Mouse (Mus musculus) myocyte (in vitro differentiated cells): ENCODE measurements around the gene Rnaseh2c. TPM values are rescaled to one million over a fixed set of nuclear protein-coding genes. Genes with fewer than 3 reads are reported as not detected.

Source experiments
- H3K27me3 ChIP-seq: one replicate; pipeline ENCODE4 v1.6.1; 2011; ENCODE audit not compliant: control insufficient read depth, insufficient read depth, insufficient read length
- H3K36me3 ChIP-seq: one replicate; pipeline ENCODE4 v1.6.1; 2011; ENCODE audit not compliant: control insufficient read depth, insufficient read depth
- H3K4me2 ChIP-seq: one replicate; pipeline ENCODE4 v1.6.1; 2011; ENCODE audit warnings: low read depth, control low read depth
- H3K4me3 ChIP-seq: one replicate; pipeline ENCODE4 v1.5.1; 2011; ENCODE audit warnings: mild to moderate bottlenecking, control low read depth, moderate library complexity
- H3K79me2 ChIP-seq: one replicate; pipeline ENCODE4 v1.6.1; 2011; ENCODE audit not compliant: control insufficient read depth, insufficient read depth
- H3ac ChIP-seq: one replicate; pipeline ENCODE4 v1.6.1; 2011; ENCODE audit not compliant: control insufficient read depth, insufficient read length
- CEBPB ChIP-seq: IDR thresholded peaks from 2 replicates; pipeline ENCODE4 v1.6.1; 2011; ENCODE audit warnings: mild to moderate bottlenecking, moderate library complexity; ENCODE audit not compliant: poor library complexity, insufficient read depth, severe bottlenecking
- E2F4 ChIP-seq: IDR thresholded peaks from one replicate; pipeline ENCODE4 v1.6.1; 2011; ENCODE audit warnings: mild to moderate bottlenecking, control low read depth, moderate library complexity; ENCODE audit not compliant: insufficient read depth
- MAX ChIP-seq: IDR thresholded peaks from one replicate; pipeline ENCODE4 v1.6.1; 2011; ENCODE audit warnings: low read depth, mild to moderate bottlenecking, control low read depth
- MYOD1 ChIP-seq, 3 experiments: IDR thresholded peaks; one replicate each; pipeline ENCODE4 v1.6.1; 2011; ENCODE audit warnings: control low read depth in 2 of 3, low read depth in 2 of 3, mild to moderate bottlenecking in 2 of 3, moderate library complexity in 1 of 3; ENCODE audit not compliant: insufficient read length in 2 of 3, control insufficient read depth in 1 of 3
- MYOG ChIP-seq, 3 experiments: IDR thresholded peaks; one replicate each; pipeline ENCODE4 v1.6.1; 2011; ENCODE audit warnings: control low read depth in 2 of 3, low read depth in 2 of 3, mild to moderate bottlenecking in 2 of 3; ENCODE audit not compliant: insufficient read length in 2 of 3, control insufficient read depth in 1 of 3, insufficient read depth in 1 of 3
- POLR2A ChIP-seq: IDR thresholded peaks from one replicate; pipeline ENCODE4 v1.6.1; 2011; ENCODE audit warnings: low read depth, mild to moderate bottlenecking, control low read depth, moderate library complexity; ENCODE audit not compliant: insufficient read length
- POLR2AphosphoS2 ChIP-seq: IDR thresholded peaks from one replicate; pipeline ENCODE4 v1.6.1; 2011; ENCODE audit warnings: low read depth, control low read depth; ENCODE audit not compliant: insufficient read length
- REST ChIP-seq: IDR thresholded peaks from one replicate; pipeline ENCODE4 v1.6.1; 2011; ENCODE audit warnings: mild to moderate bottlenecking, control low read depth, moderate library complexity; ENCODE audit not compliant: insufficient read depth, insufficient read length
- SRF ChIP-seq: IDR thresholded peaks from one replicate; pipeline ENCODE4 v1.6.1; 2011; ENCODE audit warnings: low read depth; ENCODE audit not compliant: control insufficient read depth, insufficient read length
- TCF12 ChIP-seq: IDR thresholded peaks from one replicate; pipeline ENCODE4 v1.6.1; 2011; ENCODE audit warnings: mild to moderate bottlenecking, control low read depth; ENCODE audit not compliant: poor library complexity, insufficient read depth, severe bottlenecking
- TCF3 ChIP-seq: IDR thresholded peaks from one replicate; pipeline ENCODE4 v1.6.1; 2011; ENCODE audit warnings: low read depth, control low read depth; ENCODE audit not compliant: insufficient read length
- USF1 ChIP-seq: IDR thresholded peaks from one replicate; pipeline ENCODE4 v1.6.1; 2011; ENCODE audit warnings: low read depth, mild to moderate bottlenecking, control low read depth, moderate library complexity
- polyA plus RNA-seq: library from polyadenylated mRNA; unstranded; fragments of >200 nt; fragmentation: generic; extraction: Trizol; gene quantifications from one replicate; pipeline ENCODE4 v1.2.1, GENCODE M21; 2012; ENCODE audit warnings: missing spikeins

Gene Rnaseh2c
- polyA plus RNA-seq, 1 experiment = 31.9 TPM

DNA sequence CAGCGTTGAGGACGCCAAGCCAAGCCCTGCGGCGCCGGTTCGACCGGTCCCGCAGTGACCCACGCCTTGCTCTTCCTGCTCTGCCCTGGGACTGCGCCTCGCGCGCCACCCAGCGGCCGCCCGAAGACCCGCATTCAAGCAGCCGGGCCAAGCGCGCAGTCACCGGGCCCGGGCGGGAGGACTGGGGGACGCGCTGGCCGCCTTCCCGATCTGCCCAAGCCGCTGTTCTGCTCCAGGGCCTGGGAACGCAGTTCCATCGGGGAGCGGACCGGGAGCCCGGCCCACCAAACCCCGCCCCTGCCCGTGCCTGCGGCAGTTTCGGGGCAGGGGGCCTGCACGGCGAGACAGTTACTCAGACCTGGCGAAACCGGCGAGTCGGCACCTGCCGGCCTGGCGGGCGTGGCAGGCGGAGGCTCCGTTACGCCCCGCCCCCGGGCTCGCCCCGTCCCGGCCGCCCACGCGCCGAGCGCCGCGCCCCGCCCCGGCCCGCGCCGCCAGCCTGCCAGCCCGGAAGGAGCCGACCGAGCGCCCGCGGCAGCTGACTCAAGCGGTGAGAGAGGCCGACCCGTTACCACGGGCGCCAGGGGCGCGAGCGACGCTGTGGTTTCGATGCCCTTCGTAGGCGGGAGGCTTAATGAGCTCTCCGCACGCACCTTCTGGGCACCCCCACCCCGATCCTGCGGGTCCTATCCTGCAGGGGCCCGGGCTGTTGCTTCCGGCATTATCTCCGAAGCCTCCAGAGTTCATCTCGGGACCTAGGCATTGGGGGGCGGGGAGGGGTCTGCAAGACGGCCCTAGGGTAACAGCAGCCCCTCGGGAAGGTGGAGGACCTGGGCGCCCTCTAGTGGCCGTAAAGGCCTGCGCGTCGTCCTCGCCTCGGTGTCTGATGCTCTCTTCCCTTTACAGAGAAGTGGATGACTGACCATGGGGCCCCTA, 33.9 kb upstream of the Rnaseh2c start, which contains the start of gene Ap5b1:
TSS of gene Ap5b1 (plus strand) at position 492 of the 936 bp plus-strand sequence.
- Histone ChIP-seq H3ac (peak within 1 kb of the TSS; percentile 26), H3K4me3 (peak within 1 kb of the TSS; percentile 38), H3K36me3 (no peaks in the 10 kb centered on the region), H3K79me2 (no peaks in the 10 kb centered on the region), H3K27me3 (no peaks in the 10 kb centered on the region), H3K4me2 (peak within 1 kb of the TSS; percentile 99)
- TF ChIP-seq POLR2AphosphoS2 (peak; percentile 69), REST (no peak), E2F4 (no peak), MYOD1 (IDR thresholded peaks at IDR 0.05; ENCODE audit: control insufficient read depth in 1 of 3, insufficient read length in 2 of 3, low read depth in 2 of 3) (peak in 1 of 3 experiments; percentile 59), POLR2A (peak; percentile 89), CEBPB (no peak), USF1 (no peak), TCF3 (no peak), MAX (no peak), MYOG (IDR thresholded peaks at IDR 0.05; ENCODE audit: control insufficient read depth in 1 of 3, insufficient read depth in 1 of 3, insufficient read length in 2 of 3, low read depth in 2 of 3) (peak in 2 of 3 experiments; percentile 24 to 72), TCF12 (no peak), SRF (peak; percentile 35)

DNA sequence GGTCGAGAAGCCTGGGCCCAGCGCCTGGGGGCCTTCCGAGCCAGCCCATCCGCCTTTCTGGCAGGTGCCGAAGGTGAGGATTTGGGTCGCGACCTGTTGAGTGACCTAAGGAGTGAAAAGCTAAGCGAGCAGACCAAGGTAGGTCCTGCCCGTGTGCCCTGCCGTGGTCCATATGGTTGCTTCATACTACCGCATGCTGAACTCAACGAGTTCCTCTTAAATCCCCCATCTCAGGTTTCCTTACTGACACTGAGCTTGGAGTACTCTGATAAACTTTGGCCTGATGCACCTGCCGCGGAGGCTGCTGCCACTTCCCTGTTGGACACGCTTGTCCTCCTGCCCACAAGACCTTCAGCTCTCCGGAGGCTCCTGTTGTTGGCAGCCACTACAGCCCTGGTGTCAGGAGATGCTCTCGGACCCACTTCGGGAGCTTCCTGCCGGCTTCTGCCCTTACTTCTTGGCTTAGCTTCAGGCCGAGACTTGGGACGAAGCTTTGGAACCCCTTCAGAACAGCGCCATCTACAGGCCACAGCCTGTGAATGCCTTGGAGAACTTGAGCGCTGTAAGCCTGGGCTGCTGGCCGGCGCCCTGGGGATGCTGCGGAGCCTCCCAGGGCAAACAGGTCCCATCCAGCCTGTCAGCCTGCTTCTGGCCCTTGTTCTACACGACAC, 33.1 kb upstream of the Rnaseh2c start:
- no peaks in the 10 kb centered on the region for H3K27me3 ChIP-seq
- no peaks in the 10 kb centered on the region for H3K36me3 ChIP-seq
- TF ChIP-seq TCF3 (no peak), MYOG (IDR thresholded peaks at IDR 0.05; ENCODE audit: control insufficient read depth in 1 of 3, insufficient read depth in 1 of 3, insufficient read length in 2 of 3, low read depth in 2 of 3) (peak in 1 of 3 experiments; percentile 7), POLR2AphosphoS2 (no peak), CEBPB (no peak)

DNA sequence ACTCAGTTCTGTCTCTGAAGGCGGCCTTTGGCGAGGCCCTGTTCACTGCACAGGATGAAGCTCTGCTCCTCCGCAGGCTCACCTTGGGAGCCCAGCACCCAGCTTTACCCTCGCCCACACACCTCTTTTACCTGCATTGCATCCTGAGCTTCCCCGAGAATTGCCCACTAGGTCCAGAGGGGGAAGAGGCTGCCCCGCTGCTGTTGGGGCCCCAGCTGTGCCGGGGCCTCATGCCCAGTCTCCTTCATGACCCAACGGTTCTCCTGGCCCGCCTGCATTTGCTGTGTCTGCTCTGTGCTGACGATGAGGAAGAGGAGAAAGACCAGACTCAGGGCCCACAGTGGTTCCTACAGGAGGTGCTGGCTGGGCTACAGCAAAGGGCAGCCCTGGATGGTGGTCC, 32.2 kb upstream of the Rnaseh2c start:
- no peak overlapping the region for H3ac ChIP-seq
- no peak overlapping the region for H3K4me3 ChIP-seq
- H3K36me3 ChIP-seq = no peaks in the 10 kb centered on the region
- no peaks in the 10 kb centered on the region for H3K27me3 ChIP-seq
- H3K4me2 ChIP-seq = no peak overlapping the region
- no peaks in the 10 kb centered on the region for H3K79me2 ChIP-seq
- TF ChIP-seq CEBPB (no peak), REST (no peak), E2F4 (no peak), TCF3 (no peak), POLR2A (no peak), POLR2AphosphoS2 (no peak), MYOD1 (IDR thresholded peaks at IDR 0.05; ENCODE audit: control insufficient read depth in 1 of 3, insufficient read length in 2 of 3, low read depth in 2 of 3) (no peak), MYOG (IDR thresholded peaks at IDR 0.05; ENCODE audit: control insufficient read depth in 1 of 3, insufficient read depth in 1 of 3, insufficient read length in 2 of 3, low read depth in 2 of 3) (no peak), SRF (no peak), USF1 (no peak), TCF12 (no peak), MAX (no peak)

More for the DNA sequence above, 33.1 kb upstream of the Rnaseh2c start:
- Histone ChIP-seq H3K79me2 (no peaks in the 10 kb centered on the region), H3K4me3 (peak overlapping the region; percentile 38), H3K4me2 (peak overlapping the region; percentile 99), H3ac (peak overlapping the region; percentile 26)

DNA sequence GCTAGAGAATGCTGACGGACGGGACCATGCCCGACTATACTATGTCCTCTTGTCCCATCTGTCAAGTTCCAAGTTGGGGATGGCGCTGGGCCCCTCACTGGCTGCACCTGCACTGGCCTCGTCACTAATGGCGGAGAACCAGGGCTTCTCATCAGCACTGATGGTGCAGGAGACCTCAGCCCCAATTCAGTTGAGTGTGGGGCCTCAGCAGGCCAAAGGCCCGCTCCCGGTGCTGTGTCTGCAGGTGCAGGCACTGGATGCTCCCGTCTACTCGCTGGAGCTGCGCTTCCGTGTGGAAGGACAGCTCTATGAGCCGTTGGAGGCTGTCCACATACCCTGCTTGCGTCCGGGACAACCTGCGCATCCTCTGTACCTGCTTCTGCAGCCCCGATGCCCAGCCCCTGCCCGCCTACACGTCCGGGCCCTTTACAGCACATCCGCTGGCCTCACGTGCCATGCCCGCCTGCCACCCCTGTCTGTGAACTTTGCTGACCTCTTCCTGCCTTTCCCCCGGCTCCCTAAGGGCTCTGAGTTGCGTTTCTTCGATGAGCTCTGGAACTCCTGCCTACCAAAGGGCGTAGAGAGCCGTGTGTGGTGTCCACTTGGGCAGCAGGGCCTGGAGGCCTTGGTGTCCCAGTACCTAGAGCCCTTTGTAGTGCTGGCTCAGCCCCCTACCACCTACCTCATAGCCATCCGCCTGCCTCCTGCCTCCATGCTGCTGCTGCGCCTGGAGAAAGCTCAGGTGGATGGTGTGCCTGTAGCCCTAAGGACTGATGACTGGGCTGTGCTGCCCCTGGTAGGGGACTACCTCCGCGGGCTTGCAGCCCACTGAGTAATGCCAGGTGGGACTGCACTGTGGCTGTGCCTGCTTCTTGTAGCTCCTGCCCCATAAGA, 31.1 kb upstream of the Rnaseh2c start:
- Histone ChIP-seq H3K36me3 (no peaks in the 10 kb centered on the region), H3ac (no peak overlapping the region), H3K4me3 (no peak overlapping the region), H3K4me2 (no peak overlapping the region), H3K27me3 (no peaks in the 10 kb centered on the region), H3K79me2 (no peaks in the 10 kb centered on the region)
- TF ChIP-seq TCF3 (no peak), TCF12 (no peak), REST (no peak), MYOG (IDR thresholded peaks at IDR 0.05; ENCODE audit: control insufficient read depth in 1 of 3, insufficient read depth in 1 of 3, insufficient read length in 2 of 3, low read depth in 2 of 3) (no peak), SRF (no peak), POLR2A (no peak), MYOD1 (IDR thresholded peaks at IDR 0.05; ENCODE audit: control insufficient read depth in 1 of 3, insufficient read length in 2 of 3, low read depth in 2 of 3) (no peak), MAX (no peak), POLR2AphosphoS2 (no peak), USF1 (no peak), E2F4 (no peak), CEBPB (no peak)
